Mouse (Mus musculus) brain, embryonic 14.5 days (tissue): ENCODE data around the gene Fam210b.

Experiments used
- CTCF ChIP-seq: fragments of 200-500 bp; IDR thresholded peaks from 2 replicates; pipeline ENCODE4 v1.5.1; 2012; ENCODE audit warnings: inconsistent platforms, mild to moderate bottlenecking, moderate library complexity, borderline replicate concordance; ENCODE audit not compliant: insufficient read depth, insufficient read length; ENCODE audit errors: extremely low read depth
- POLR2A ChIP-seq: fragments of 200-500 bp; IDR thresholded peaks from 2 replicates; pipeline ENCODE4 v1.6.1; 2012; ENCODE audit warnings: mild to moderate bottlenecking, inconsistent platforms, borderline replicate concordance; ENCODE audit not compliant: poor library complexity, insufficient read depth, insufficient read length, severe bottlenecking; ENCODE audit errors: extremely low read depth

GRCm38 (mm10) chr2:172345258-172345738 is at the start of gene Fam210b:
- TF ChIP-seq CTCF = no peak
- peak; percentile 74 for TF ChIP-seq POLR2A
